ENCODE assay signal across 23 mouse cellular contexts in the genomic region with DNA sequence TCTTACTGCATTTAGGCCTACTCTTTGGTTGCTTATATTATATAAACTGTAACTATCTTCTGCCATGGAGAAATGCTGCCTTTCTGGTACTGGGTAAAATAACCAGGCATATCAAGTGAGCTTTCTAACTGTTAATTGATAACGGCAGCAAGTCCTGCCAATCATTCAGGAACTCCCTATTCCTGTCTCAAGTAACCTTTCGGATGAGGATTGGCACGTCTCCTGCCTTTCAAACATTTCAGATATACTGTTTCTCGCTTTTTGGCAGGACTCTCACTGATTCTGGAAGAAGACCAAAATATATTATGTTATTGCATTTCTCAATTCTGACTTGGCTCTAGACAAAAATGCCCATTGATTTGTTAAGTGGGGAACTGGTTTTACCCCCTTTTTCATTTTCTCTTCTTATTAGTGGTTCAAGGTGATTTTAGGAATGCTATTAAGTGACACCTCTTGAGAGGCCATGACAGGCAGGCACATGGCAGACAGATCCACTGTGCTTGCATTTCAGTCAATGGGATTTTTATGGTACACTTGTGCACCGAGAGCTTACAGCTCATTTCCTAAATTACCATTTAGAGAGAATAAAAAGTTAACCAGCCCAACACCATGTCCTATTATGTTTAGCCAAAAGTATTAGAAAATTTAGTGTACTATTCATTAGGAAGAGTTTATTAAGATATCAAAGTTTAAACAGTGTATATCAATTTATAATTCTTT.
DNase-seq lines count a peak whose midpoint lies in the region; ATAC-seq and TF ChIP-seq lines count a peak whose summit lies in the region.
"Had no signal": no experiment of that assay in that cellular context is flagged by ENCODE, and none has a peak within 500 bp of the region (broad histone marks: within the 10 kb centered on the region; RNA-seq: fewer than 3 reads in every experiment).

No protein-coding gene starts in this region.

- no peaks in the 10 kb centered on the region for H3K9me3 ChIP-seq in lung, postnatal 0 days (ENCODE audit: low read length)
- H3K9me3 ChIP-seq in limb, embryonic 14.5 days (ENCODE audit: control insufficient read depth, low read length): no peaks in the 10 kb centered on the region
- no peaks in the 10 kb centered on the region for H3K9me3 ChIP-seq in hindbrain, embryonic 10.5 days
- H3K9me3 ChIP-seq: hindbrain, embryonic 13.5 days; liver, embryonic 15.5 days; megakaryocyte, embryonic 14.5 days; neural tube, embryonic 13.5 days had no signal

- no peak for DNase-seq in layer of hippocampus, adult 2 months (ENCODE audit: low spot score in 2 of 2)
- no peak for DNase-seq in layer of hippocampus, adult 11-12 months (ENCODE audit: low spot score)
- peak; percentile 20 for DNase-seq in lung, postnatal 0 days (ENCODE audit: low spot score)
- DNase-seq in lung, postnatal 14 days: no peak
- DNase-seq in limb, embryonic 14.5 days (ENCODE audit: low spot score): peak; percentile 49
- no peak for DNase-seq in hindbrain, embryonic 10.5 days (ENCODE audit: low spot score)
- no peak for DNase-seq in adrenal gland, postnatal 4 days (ENCODE audit: low spot score in 2 of 2)
- DNase-seq: adrenal gland, postnatal 25 days; cerebellum, adult 11-12 months; cerebellum, postnatal 14 days; embryo, embryonic 11 days; gastrocnemius, adult 2 months; kidney, adult 18-20 months; liver; lung, postnatal 36 days; midbrain, embryonic 14.5 days; right cerebral cortex, postnatal 4 days; thymus, postnatal 25 days had no signal

- H3K9ac ChIP-seq in lung, postnatal 0 days (replicated peaks; ENCODE audit: low read depth): no peak overlapping the region
- no peak overlapping the region for H3K9ac ChIP-seq in limb, embryonic 14.5 days (ENCODE audit: low read depth, low read length, severe bottlenecking)
- H3K9ac ChIP-seq: hindbrain, embryonic 13.5 days; liver, embryonic 15.5 days; neural tube, embryonic 13.5 days had no signal

- WGBS in lung, postnatal 0 days: 55% methylated on average over 5 of the region's 5 CpGs
- WGBS in limb, embryonic 14.5 days: 41% methylated on average over 5 of the region's 5 CpGs
- 88% methylated on average over 5 of the region's 5 CpGs for WGBS in hindbrain, embryonic 10.5 days

- no peak for ATAC-seq in lung, postnatal 0 days
- no peak for ATAC-seq in limb, embryonic 14.5 days (ENCODE audit: low FRiP score, low read depth)

- H3K36me3 ChIP-seq in lung, postnatal 0 days (ENCODE audit: insufficient read depth, low read length): no peaks in the 10 kb centered on the region
- no peaks in the 10 kb centered on the region for H3K36me3 ChIP-seq in limb, embryonic 14.5 days (ENCODE audit: control insufficient read depth, insufficient read depth, low read length)
- H3K36me3 ChIP-seq in hindbrain, embryonic 10.5 days: no peaks in the 10 kb centered on the region
- H3K36me3 ChIP-seq: hindbrain, embryonic 13.5 days; liver, embryonic 15.5 days; neural tube, embryonic 13.5 days had no signal

- no peaks in the 10 kb centered on the region for H3K4me1 ChIP-seq in lung, postnatal 0 days (ENCODE audit: insufficient read depth, low read depth, low read length)
- peaks cover 1% of the 10 kb centered on the region; the same call in 1 of the 2 replicates for H3K4me1 ChIP-seq in cortical plate, adult 2 months (ENCODE audit: control insufficient read depth, insufficient read depth, low read length)
- peaks cover 2% of the 10 kb centered on the region; the same call in 1 of the 2 replicates for H3K4me1 ChIP-seq in limb, embryonic 14.5 days (ENCODE audit: control insufficient read depth, insufficient read depth, low read length)
- no peaks in the 10 kb centered on the region for H3K4me1 ChIP-seq in hindbrain, embryonic 10.5 days (replicated peaks)
- H3K4me1 ChIP-seq: hindbrain, embryonic 13.5 days; liver, embryonic 15.5 days; megakaryocyte, embryonic 14.5 days; neural tube, embryonic 13.5 days had no signal

- H3K4me2 ChIP-seq in lung, postnatal 0 days (replicated peaks; ENCODE audit: low read depth, low read length): no peak overlapping the region
- no peak overlapping the region for H3K4me2 ChIP-seq in limb, embryonic 14.5 days (replicated peaks; ENCODE audit: low read depth, low read length, severe bottlenecking)
- H3K4me2 ChIP-seq: hindbrain, embryonic 13.5 days; liver, embryonic 15.5 days; neural tube, embryonic 13.5 days had no signal

- no peak overlapping the region for H3K4me3 ChIP-seq in layer of hippocampus, adult 2 months
- no peak overlapping the region for H3K4me3 ChIP-seq in lung, postnatal 0 days (ENCODE audit: low read depth, low read length)
- H3K4me3 ChIP-seq in cortical plate, adult 2 months (ENCODE audit: insufficient read depth, low read length): no peak overlapping the region
- H3K4me3 ChIP-seq in limb, embryonic 14.5 days (replicated peaks; ENCODE audit: low read length): no peak overlapping the region
- H3K4me3 ChIP-seq in hindbrain, embryonic 10.5 days: no peak overlapping the region
- H3K4me3 ChIP-seq: gastrocnemius, adult 2 months; hindbrain, embryonic 13.5 days; liver, embryonic 15.5 days; megakaryocyte, embryonic 14.5 days; neural tube, embryonic 13.5 days had no signal

- TF ChIP-seq POLR2A in cortical plate, adult 2 months (IDR thresholded peaks at IDR 0.05; ENCODE audit: extremely low read depth, insufficient read depth, low read length): no peak
- TF ChIP-seq POLR2A in limb, embryonic 14.5 days (IDR thresholded peaks at IDR 0.05; ENCODE audit: borderline replicate concordance, extremely low read depth, insufficient read depth, insufficient read length): no peak

- H3K27me3 ChIP-seq in lung, postnatal 0 days (replicated peaks; ENCODE audit: insufficient read depth, low read length): no peaks in the 10 kb centered on the region
- H3K27me3 ChIP-seq in limb, embryonic 14.5 days (ENCODE audit: control insufficient read depth, insufficient read depth, low read length): no peaks in the 10 kb centered on the region
- no peaks in the 10 kb centered on the region for H3K27me3 ChIP-seq in hindbrain, embryonic 10.5 days (ENCODE audit: insufficient read depth, poor library complexity, severe bottlenecking)
- H3K27me3 ChIP-seq: hindbrain, embryonic 13.5 days; liver, embryonic 15.5 days; megakaryocyte, embryonic 14.5 days; neural tube, embryonic 13.5 days had no signal

- TF ChIP-seq EP300 in lung, postnatal 0 days (IDR thresholded peaks at IDR 0.05): no peak

- TF ChIP-seq CTCF in layer of hippocampus, adult 2 months (conservative IDR thresholded peaks at IDR 0.05): no peak
- TF ChIP-seq CTCF in lung, postnatal 0 days (IDR thresholded peaks at IDR 0.05): no peak
- TF ChIP-seq CTCF in cortical plate, adult 2 months (IDR thresholded peaks at IDR 0.05; ENCODE audit: extremely low read depth, insufficient read depth, low read length): no peak

- peak overlapping the region; percentile 82 for H3K27ac ChIP-seq in layer of hippocampus, adult 2 months
- H3K27ac ChIP-seq in lung, postnatal 0 days (ENCODE audit: low read length): no peak overlapping the region
- 0 out of 2 replicates have a peak overlapping the region, but pooled peaks have one; percentile 71 for H3K27ac ChIP-seq in cortical plate, adult 2 months (ENCODE audit: insufficient read depth, low read length)
- H3K27ac ChIP-seq in limb, embryonic 14.5 days (replicated peaks; ENCODE audit: low read depth, low read length): no peak overlapping the region
- H3K27ac ChIP-seq in hindbrain, embryonic 10.5 days: no peak overlapping the region
- H3K27ac ChIP-seq: gastrocnemius, adult 2 months; hindbrain, embryonic 13.5 days; liver, embryonic 15.5 days; neural tube, embryonic 13.5 days had no signal

Comparison
In these comparisons a context has a peak if more than half of its experiments do, and no peak if none do; other contexts are left out.
1. DNase-seq: peak in lung, postnatal 0 days (single experiment) and limb, embryonic 14.5 days (single experiment); none in layer of hippocampus, adult 2 months (0 of 2), layer of hippocampus, adult 11-12 months (single experiment), lung, postnatal 14 days (single experiment), hindbrain, embryonic 10.5 days (single experiment) and adrenal gland, postnatal 4 days (0 of 2).
2. H3K27ac ChIP-seq: peak in layer of hippocampus, adult 2 months (single experiment) and cortical plate, adult 2 months (single experiment); none in lung, postnatal 0 days (single experiment), limb, embryonic 14.5 days (single experiment) and hindbrain, embryonic 10.5 days (single experiment).